Mouse (Mus musculus): ENCODE measurements at regions not wholly inside any gene's neighbourhood (a gene's known extent, or its start where the extent isn't known, plus 50 kb on each side); places are given as distances from the start of the nearest gene placed in this dataset.

- no peak for DNase-seq (ENCODE audit: low read depth, low spot score)
These were observed 60.4 kb upstream of the Ppara start for GRCm38 (mm10) chr15:85674191-85674984.

GRCm38 (mm10) chr15:85675126-85675525, 59.7 kb upstream of the Ppara start:
- no peak for DNase-seq (ENCODE audit: low read depth, low spot score)

DNA sequence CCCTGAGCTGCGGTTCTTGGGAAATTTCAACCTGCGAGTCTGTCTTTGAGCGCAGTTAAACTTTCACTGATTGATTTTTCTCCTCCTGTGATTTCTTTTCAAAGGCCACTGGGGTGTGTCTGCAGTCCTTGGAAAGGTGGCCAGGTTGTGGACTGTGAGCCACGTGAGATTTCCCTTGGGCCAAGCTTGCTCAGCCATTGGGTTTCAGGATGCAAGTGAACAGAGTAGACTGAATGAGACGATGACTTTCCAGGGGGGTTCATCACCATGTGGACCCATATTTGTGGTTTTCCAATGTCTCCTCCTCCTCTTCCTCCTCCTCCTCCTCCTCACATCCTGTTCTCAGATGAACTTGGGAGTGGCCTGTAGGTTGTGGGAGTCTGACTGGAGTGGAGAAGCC, 59.0 kb upstream of the Ppara start:
- no peak for DNase-seq (ENCODE audit: low read depth, low spot score)

GRCm38 (mm10) chr15:85676156-85676555, 58.6 kb upstream of the Ppara start:
- DNase-seq (ENCODE audit: low read depth, low spot score) = no peak

DNA sequence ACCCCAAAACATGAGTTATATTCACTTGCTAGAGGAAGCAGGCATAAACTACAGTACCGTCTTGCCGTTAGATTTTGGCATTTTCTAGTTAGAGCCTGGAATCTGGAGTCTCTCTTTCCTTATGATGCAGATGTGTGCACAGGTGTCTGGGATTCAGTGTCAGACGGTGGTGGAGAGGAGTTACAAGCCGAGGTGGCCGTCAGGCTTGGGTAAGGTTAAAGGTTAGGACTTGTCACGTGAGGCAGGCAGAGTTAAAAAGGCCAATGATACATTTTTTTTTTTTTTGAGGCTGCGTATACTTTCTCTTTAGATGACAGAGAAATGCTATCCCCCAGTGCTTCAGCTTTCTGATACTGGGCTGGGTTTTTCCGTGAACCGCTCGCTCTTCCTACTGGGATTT, 57.9 kb upstream of the Ppara start:
- no peak for DNase-seq (ENCODE audit: low read depth, low spot score)

DNA sequence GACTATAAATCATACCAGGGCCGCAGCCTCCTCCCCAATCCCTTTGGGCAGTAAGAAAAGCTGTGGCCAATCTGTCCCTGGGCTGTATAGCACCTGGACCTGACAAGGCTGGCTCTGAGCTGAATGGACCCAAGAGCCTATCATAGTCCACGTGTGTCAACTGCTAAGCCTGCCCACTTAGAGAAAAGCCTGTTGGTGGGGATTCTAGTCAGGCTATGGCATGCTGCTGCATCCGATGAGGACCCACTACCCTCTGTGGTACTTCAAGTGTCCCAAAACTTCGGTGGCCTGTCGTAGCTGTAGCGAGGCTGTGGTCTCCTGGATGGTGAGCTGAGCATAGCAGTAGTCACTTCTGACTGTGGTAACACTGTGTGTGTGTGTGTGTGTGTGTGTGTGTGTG, 57.4 kb upstream of the Ppara start:
- no peak for DNase-seq (ENCODE audit: low read depth, low spot score)

- DNase-seq (ENCODE audit: low read depth, low spot score) = no peak
These were observed 56.9 kb upstream of the Ppara start for GRCm38 (mm10) chr15:85677855-85678254.

GRCm38 (mm10) chr15:85678351-85678895, 56.4 kb upstream of the Ppara start:
- no peak for DNase-seq (ENCODE audit: low read depth, low spot score)

DNA sequence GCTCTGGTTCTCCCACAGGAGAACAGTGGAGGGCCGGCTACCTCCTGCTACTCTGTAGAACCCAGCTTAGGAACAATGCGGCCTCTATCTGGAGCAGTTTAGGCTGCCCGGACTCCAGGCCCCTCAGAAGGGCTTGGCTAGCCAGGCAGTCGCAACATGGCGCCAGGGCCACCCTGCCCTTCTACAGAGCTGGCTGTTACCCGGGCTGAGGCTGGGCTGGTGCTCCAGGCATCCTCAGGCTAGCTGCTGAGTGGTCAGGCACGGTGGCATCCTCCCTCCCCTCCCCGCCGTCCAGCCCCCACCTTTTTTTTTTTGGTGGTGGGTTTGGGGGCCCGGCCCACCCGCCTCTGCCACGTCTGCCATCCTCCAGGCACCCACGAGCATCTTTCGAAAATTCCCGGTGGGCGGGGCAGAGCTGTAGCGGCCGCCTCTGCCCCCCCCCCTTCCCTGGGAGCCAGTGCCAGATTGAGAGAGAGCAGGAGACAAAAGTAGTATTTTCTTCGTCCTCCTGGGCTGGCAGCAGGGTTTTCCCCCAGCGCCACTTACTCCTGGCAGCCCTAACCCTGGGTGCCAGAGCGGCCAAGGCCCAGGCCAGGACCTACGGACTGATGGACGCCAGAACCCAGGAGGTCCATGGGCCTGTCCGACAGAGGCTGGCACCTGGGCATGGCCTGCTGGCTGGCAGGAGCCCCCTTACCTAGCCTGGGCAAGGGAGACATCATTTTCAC, 55.6 kb upstream of the Ppara start:
- DNase-seq (ENCODE audit: low read depth, low spot score) = no peak

DNA sequence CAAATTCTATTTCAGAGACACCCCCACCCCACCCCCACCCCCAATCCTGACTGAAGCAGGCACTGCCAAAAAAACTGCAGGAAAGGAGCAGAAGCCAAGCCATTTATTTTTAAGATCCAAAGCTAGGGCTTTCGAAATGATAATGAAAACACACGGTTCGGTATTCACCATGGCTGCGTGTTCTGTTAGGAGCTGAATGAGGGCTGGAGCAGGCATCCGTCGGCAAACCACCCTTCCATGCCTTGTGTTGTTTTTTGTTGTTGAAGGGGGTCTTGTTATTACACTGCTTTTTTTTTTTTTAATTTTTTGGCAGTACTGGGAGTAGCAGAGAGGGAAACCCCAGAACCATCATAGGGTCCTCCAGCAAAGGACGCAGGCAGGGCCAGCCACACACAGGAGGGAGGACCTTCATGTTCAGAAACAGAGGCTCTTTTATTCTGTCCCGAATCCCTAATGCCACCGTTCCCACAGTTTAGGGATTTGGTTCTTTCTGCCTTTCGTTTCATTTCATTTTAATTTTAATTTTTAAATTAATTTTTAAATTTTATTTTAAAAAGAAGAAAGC, 54.8 kb upstream of the Ppara start:
- no peak for DNase-seq (ENCODE audit: low read depth, low spot score)

DNA sequence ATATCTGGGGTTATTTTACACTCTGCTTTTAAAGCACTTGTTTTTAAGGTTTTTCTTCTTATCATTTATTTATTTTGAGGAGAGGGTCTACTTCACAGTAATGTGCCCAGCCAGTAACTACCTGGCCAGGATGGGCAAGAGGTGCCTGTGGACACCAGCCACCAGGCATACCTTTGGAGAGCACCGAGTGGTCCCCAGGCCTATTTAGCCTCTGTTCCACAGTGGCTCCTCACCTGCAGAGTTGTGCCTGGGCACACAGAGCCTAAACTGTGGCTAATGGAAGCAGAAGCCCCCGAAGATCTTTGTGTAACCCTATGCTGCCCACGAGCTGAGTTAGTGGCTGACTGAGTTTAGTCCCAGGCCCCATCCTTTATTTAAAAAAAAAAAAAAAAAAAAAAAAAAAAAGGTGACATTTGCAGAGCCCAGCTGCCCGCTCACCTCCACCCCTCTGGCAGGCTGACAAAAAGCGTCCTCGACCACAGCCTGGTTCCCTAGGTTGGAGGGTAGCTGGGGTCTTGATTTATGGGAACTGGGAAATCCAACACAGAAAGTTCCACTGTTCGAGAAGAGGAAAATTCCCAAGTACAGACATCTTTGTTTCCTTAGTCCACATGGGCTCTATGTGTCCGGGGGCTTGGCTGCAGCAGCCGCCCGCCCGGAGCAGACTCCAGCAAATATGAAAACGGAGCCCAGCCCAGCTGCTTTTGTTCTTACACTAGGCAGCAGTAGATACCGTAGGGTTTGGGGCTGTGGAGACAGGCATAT, 54.1 kb upstream of the Ppara start:
- DNase-seq (ENCODE audit: low read depth, low spot score) = no peak

GRCm38 (mm10) chr15:85682116-85682515, 52.7 kb upstream of the Ppara start:
- no peak for DNase-seq (ENCODE audit: low read depth, low spot score)

- DNase-seq (ENCODE audit: low read depth, low spot score) = no peak
These were observed 52.0 kb upstream of the Ppara start for GRCm38 (mm10) chr15:85682780-85683179.

- no peak for DNase-seq (ENCODE audit: low read depth, low spot score)
These were observed 51.5 kb upstream of the Ppara start for GRCm38 (mm10) chr15:85683271-85683670.

GRCm38 (mm10) chr15:85683716-85684115, 51.1 kb upstream of the Ppara start:
- no peak for DNase-seq (ENCODE audit: low read depth, low spot score)

DNA sequence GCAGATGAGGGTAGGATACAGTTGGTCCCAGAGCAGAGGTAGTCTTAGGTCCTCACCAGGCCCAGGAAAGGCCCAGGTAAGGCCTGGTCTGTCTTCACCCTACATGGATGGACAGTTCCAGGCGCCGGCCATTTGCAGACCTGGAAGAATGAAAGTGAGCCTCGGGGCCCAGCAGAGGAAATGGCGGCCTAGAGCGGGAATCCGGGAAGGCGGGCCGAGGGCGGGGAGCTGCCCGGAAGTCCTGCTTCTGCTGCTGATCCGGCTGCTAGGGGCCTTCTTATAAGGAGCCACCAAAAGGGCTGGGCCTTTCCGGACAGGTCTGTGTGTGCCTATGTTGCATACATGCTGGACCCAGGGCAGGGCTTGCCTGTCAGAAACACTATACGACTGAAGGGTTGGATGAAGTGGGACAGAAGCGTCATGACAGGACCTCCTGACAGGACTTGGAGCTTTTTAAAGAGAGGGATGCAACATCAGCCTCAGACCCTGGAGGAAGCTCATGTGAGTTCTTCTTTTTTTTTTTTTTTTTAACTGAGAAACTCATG, 50.5 kb upstream of the Ppara start:
- no peak for DNase-seq (ENCODE audit: low read depth, low spot score)

GRCm38 (mm10) chr15:85684875-85685274, 49.9 kb upstream of the Ppara start:
- DNase-seq (ENCODE audit: low read depth, low spot score) = no peak

Data from retina, adult 2 months (tissue).